Comparison of ENCODE assay signal across 18 mouse cellular contexts in genomic region chr14:55362316-55362715, GRCm38 (mm10).
"Had no signal": no experiment of that assay in that cellular context is flagged by ENCODE, and none has a peak within 500 bp of the region (broad histone marks: within the 10 kb centered on the region; RNA-seq: fewer than 3 reads in every experiment).

No protein-coding gene starts in this region.

- H3K4me1 ChIP-seq: neural tube, embryonic 12.5 days had no signal

- H3K4me2 ChIP-seq: liver, embryonic 13.5 days; midbrain, embryonic 11.5 days; neural tube, embryonic 12.5 days; neural tube, embryonic 15.5 days had no signal

- H3K4me3 ChIP-seq: layer of hippocampus, adult 2 months; liver, embryonic 13.5 days; neural tube, embryonic 12.5 days; neural tube, embryonic 15.5 days had no signal

- H3K36me3 ChIP-seq: liver, embryonic 13.5 days; neural tube, embryonic 12.5 days; neural tube, embryonic 15.5 days had no signal

- H3K27ac ChIP-seq: kidney, postnatal 0 days; layer of hippocampus, adult 2 months; liver, embryonic 13.5 days; neural tube, embryonic 12.5 days; neural tube, embryonic 15.5 days; stomach, postnatal 0 days had no signal

- H3K27me3 ChIP-seq: liver, embryonic 13.5 days; neural tube, embryonic 12.5 days; neural tube, embryonic 15.5 days had no signal

- H3K9me3 ChIP-seq: liver, embryonic 13.5 days; neural tube, embryonic 12.5 days; neural tube, embryonic 15.5 days had no signal

- DNase-seq: kidney, postnatal 25 days; layer of hippocampus, adult 9-11 months; liver, embryonic 13.5 days; lung, adult 2 months; lung, postnatal 14 days; lung, postnatal 4 days; right cerebral cortex, adult 18-20 months; right cerebral cortex, postnatal 14 days; right cerebral cortex, postnatal 4 days; thymus, adult 2 months; thymus, postnatal 14 days; thymus, postnatal 4 days had no signal

- H3K9ac ChIP-seq: liver, embryonic 13.5 days; neural tube, embryonic 12.5 days; neural tube, embryonic 15.5 days had no signal
